Mouse (Mus musculus): ENCODE measurements around the gene Kdelr1. TPM values are rescaled to one million over a fixed set of nuclear protein-coding genes. Genes with fewer than 3 reads are reported as not detected.

The Kdelr1 gene
- total RNA-seq, 2 experiments from 2014 or later = 39.1 to 91.4 TPM

- ATAC-seq (replicated peaks; ENCODE audit: low FRiP score, poor library complexity, severe bottlenecking) = no peak
Measured at GRCm38 (mm10) chr7:45914067-45914466, 41.5 kb downstream of the Kdelr1 start.

- ATAC-seq (replicated peaks; ENCODE audit: low FRiP score, poor library complexity, severe bottlenecking) = no peak
Measured at GRCm38 (mm10) chr7:45915011-45915410, 42.4 kb downstream of the Kdelr1 start.

GRCm38 (mm10) chr7:45916056-45917003 is 43.8 kb downstream of the Kdelr1 start:
- ATAC-seq (replicated peaks; ENCODE audit: low FRiP score, poor library complexity, severe bottlenecking) = peak; percentile 90

- ATAC-seq (replicated peaks; ENCODE audit: low FRiP score, poor library complexity, severe bottlenecking) = no peak
Measured at GRCm38 (mm10) chr7:45917004-45917704, 44.6 kb downstream of the Kdelr1 start.

GRCm38 (mm10) chr7:45917926-45918325 is 45.4 kb downstream of the Kdelr1 start:
- no peak for ATAC-seq (replicated peaks; ENCODE audit: low FRiP score, poor library complexity, severe bottlenecking)

- ATAC-seq (replicated peaks; ENCODE audit: low FRiP score, poor library complexity, severe bottlenecking) = no peak
Measured at GRCm38 (mm10) chr7:45919083-45919671, 46.6 kb downstream of the Kdelr1 start.

- no peak for ATAC-seq (replicated peaks; ENCODE audit: low FRiP score, poor library complexity, severe bottlenecking)
Measured at GRCm38 (mm10) chr7:45919761-45920160, 47.2 kb downstream of the Kdelr1 start.

- ATAC-seq (replicated peaks; ENCODE audit: low FRiP score, poor library complexity, severe bottlenecking) = no peak
Measured at GRCm38 (mm10) chr7:45920583-45921241, 48.1 kb downstream of the Kdelr1 start.

GRCm38 (mm10) chr7:45921242-45921621 is 48.7 kb downstream of the Kdelr1 start, which contains the start of gene Emp3:
Gene Emp3 (minus strand): TSS chr7:45921404.
- ATAC-seq (replicated peaks; ENCODE audit: low FRiP score, poor library complexity, severe bottlenecking) = no peak

- no peak for ATAC-seq (replicated peaks; ENCODE audit: low FRiP score, poor library complexity, severe bottlenecking)
Measured at GRCm38 (mm10) chr7:45921950-45922600, 49.5 kb downstream of the Kdelr1 start.

GRCm38 (mm10) chr7:45922928-45923761 is 50.6 kb downstream of the Kdelr1 start:
- ATAC-seq (replicated peaks; ENCODE audit: low FRiP score, poor library complexity, severe bottlenecking) = peak; percentile 85

- ATAC-seq (replicated peaks; ENCODE audit: low FRiP score, poor library complexity, severe bottlenecking) = peak; percentile 55
Measured at GRCm38 (mm10) chr7:45923762-45924428, 51.3 kb downstream of the Kdelr1 start, which contains the start of gene Ccdc114. Gene Ccdc114 (plus strand): TSS chr7:45924072.

- ATAC-seq (replicated peaks; ENCODE audit: low FRiP score, poor library complexity, severe bottlenecking) = no peak
Measured at GRCm38 (mm10) chr7:45924429-45924816, 51.9 kb downstream of the Kdelr1 start.

GRCm38 (mm10) chr7:45928626-45929295 is 56.2 kb downstream of the Kdelr1 start:
- no peak for ATAC-seq (replicated peaks; ENCODE audit: low FRiP score, poor library complexity, severe bottlenecking)

GRCm38 (mm10) chr7:45929688-45930087 is 57.1 kb downstream of the Kdelr1 start:
- ATAC-seq (replicated peaks; ENCODE audit: low FRiP score, poor library complexity, severe bottlenecking) = no peak

All from erythroid progenitor cell, adult 5-6 weeks (primary cell).